Mouse (Mus musculus) lung, adult 2 months (tissue): Measurements from ENCODE around the gene Zfyve19.

Experiments
- CTCF ChIP-seq: fragments of 200-500 bp; IDR thresholded peaks from 2 replicates; pipeline ENCODE4 v1.5.1; 2011; ENCODE audit warnings: mild to moderate bottlenecking, low read length, control low read depth; ENCODE audit not compliant: insufficient read depth
- POLR2A ChIP-seq: fragments of 200-500 bp; IDR thresholded peaks from 2 replicates; pipeline ENCODE4 v1.6.1; 2011; ENCODE audit warnings: low read depth, mild to moderate bottlenecking, control low read depth, low read length, borderline replicate concordance; ENCODE audit errors: extremely low read depth

GRCm38 (mm10) chr2:119182914-119183313, 25.5 kb upstream of the Zfyve19 start:
- TF ChIP-seq CTCF, result no peak
- no peak for TF ChIP-seq POLR2A
